Mouse (Mus musculus) cerebellum, adult 2 months (tissue): Measurements from ENCODE around the gene Itgb3. TPM values are rescaled to one million over a fixed set of nuclear protein-coding genes. Genes with fewer than 3 reads are reported as not detected.

Experiments
- DNase-seq, 2 experiments: peaks; one replicate each; pipeline ENCODE4 v3.0.0; 2021
- H3K27ac ChIP-seq: fragments of 200-500 bp; 2 replicates; pipeline ENCODE4 v1.5.1; 2012; ENCODE audit warnings: low read length, control low read depth, inconsistent platforms; ENCODE audit not compliant: insufficient read depth
- H3K27me3 ChIP-seq: fragments of 200-500 bp; 2 replicates; pipeline ENCODE4 v1.6.1; 2012; ENCODE audit warnings: inconsistent platforms, mild to moderate bottlenecking, low read length, moderate library complexity; ENCODE audit not compliant: control insufficient read depth, insufficient read depth
- H3K4me1 ChIP-seq: fragments of 200-500 bp; 2 replicates; pipeline ENCODE4 v1.6.1; 2011; ENCODE audit warnings: low read length; ENCODE audit not compliant: control insufficient read depth, insufficient read depth
- H3K4me3 ChIP-seq: fragments of 200-500 bp; replicated peaks from 2 replicates; pipeline ENCODE3; 2011; ENCODE audit warnings: mild to moderate bottlenecking, low read depth, low read length, control low read depth; ENCODE audit not compliant: insufficient read depth
- CTCF ChIP-seq: fragments of 200-500 bp; IDR thresholded peaks from 2 replicates; pipeline ENCODE4 v1.5.1; 2011; ENCODE audit warnings: low read depth, mild to moderate bottlenecking, control low read depth, low read length, moderate library complexity, borderline replicate concordance; ENCODE audit not compliant: insufficient read depth
- POLR2A ChIP-seq: fragments of 200-500 bp; IDR thresholded peaks from 2 replicates; pipeline ENCODE4 v1.6.1; 2011; ENCODE audit warnings: low read length, control low read depth, borderline replicate concordance; ENCODE audit not compliant: insufficient read depth
- WGBS: fragments of 180-500 bp; shearing (Covaris S2); methylation state at CpG from one replicate; pipeline ENCODE4 v1.1.7; 2018; 5-methylcytosine and 5-hydroxymethylcytosine counted together
- polyA plus RNA-seq: library from polyadenylated mRNA; depleted of rRNA; stranded (reverse); fragments of >200 nt; gene quantifications from 2 replicates; pipeline ENCODE4 v1.2.3, GENCODE M21; 2012

The Itgb3 gene
- polyA plus RNA-seq, 1 experiment: 2.0 TPM

GRCm38 (mm10) chr11:104604192-104604591 is 3.6 kb upstream of the Itgb3 start:
- 70% methylated on average over 6 of the region's 6 CpGs for WGBS

GRCm38 (mm10) chr11:104608249-104608920 is 585 bp downstream of the Itgb3 start:
- 14% methylated on average over 23 of the region's 23 CpGs for WGBS

More at GRCm38 (mm10) chr11:104604192-104604591, 3.6 kb upstream of the Itgb3 start:
- H3K27ac ChIP-seq: no peak overlapping the region
- H3K27me3 ChIP-seq: no peaks in the 10 kb centered on the region
- H3K4me1 ChIP-seq: peaks cover 6% of the 10 kb centered on the region; the same call in 1 of the 2 replicates
- TF ChIP-seq POLR2A (no peak), CTCF (no peak)
- DNase-seq: no peak
- H3K4me3 ChIP-seq: no peak overlapping the region

GRCm38 (mm10) chr11:104609033-104609684 is 1.4 kb downstream of the Itgb3 start:
- H3K27ac ChIP-seq: no peak overlapping the region
- H3K27me3 ChIP-seq: no peaks in the 10 kb centered on the region
- H3K4me3 ChIP-seq: no peak overlapping the region
- 96% methylated on average over 6 of the region's 6 CpGs for WGBS
- H3K4me1 ChIP-seq: peaks cover 8% of the 10 kb centered on the region
- no peak for DNase-seq
- TF ChIP-seq CTCF (no peak), POLR2A (no peak)

More at GRCm38 (mm10) chr11:104608249-104608920, 585 bp downstream of the Itgb3 start:
- peak overlapping the region; percentile 62 for H3K4me3 ChIP-seq
- DNase-seq: no peak
- TF ChIP-seq POLR2A (no peak), CTCF (no peak)
- peaks cover 8% of the 10 kb centered on the region for H3K4me1 ChIP-seq
- H3K27ac ChIP-seq: no peak overlapping the region
- no peaks in the 10 kb centered on the region for H3K27me3 ChIP-seq

GRCm38 (mm10) chr11:104609733-104610132 is 1.9 kb downstream of the Itgb3 start:
- Histone ChIP-seq H3K4me3 (peak overlapping the region; percentile 7), H3K27ac (no peak overlapping the region), H3K27me3 (no peaks in the 10 kb centered on the region), H3K4me1 (peaks cover 8% of the 10 kb centered on the region)
- DNase-seq: no peak
- WGBS: 55% methylated on average over 4 of the region's 4 CpGs
- TF ChIP-seq POLR2A: no peak
- no peak for TF ChIP-seq CTCF

- peaks cover 8% of the 10 kb centered on the region for H3K4me1 ChIP-seq
- TF ChIP-seq POLR2A (no peak), CTCF (no peak)
- H3K27ac ChIP-seq: no peak overlapping the region
- H3K27me3 ChIP-seq: no peaks in the 10 kb centered on the region
- DNase-seq: no peak
- H3K4me3 ChIP-seq: no peak overlapping the region
- WGBS: 57% methylated on average over 4 of the region's 4 CpGs
Observed at GRCm38 (mm10) chr11:104611579-104612151, 3.9 kb downstream of the Itgb3 start.

GRCm38 (mm10) chr11:104613551-104613950 is 5.8 kb downstream of the Itgb3 start:
- H3K4me1 ChIP-seq: peaks cover 4% of the 10 kb centered on the region
- no peaks in the 10 kb centered on the region for H3K27me3 ChIP-seq
- no peak for DNase-seq
- H3K27ac ChIP-seq: no peak overlapping the region
- no peak for TF ChIP-seq POLR2A
- no peak for TF ChIP-seq CTCF
- H3K4me3 ChIP-seq: no peak overlapping the region
- WGBS: 87% methylated on average over 10 of the region's 10 CpGs

GRCm38 (mm10) chr11:104614130-104614529 is 6.3 kb downstream of the Itgb3 start:
- no peak overlapping the region for H3K4me3 ChIP-seq
- no peaks in the 10 kb centered on the region for H3K27me3 ChIP-seq
- 98% methylated on average over 2 of the region's 2 CpGs for WGBS
- no peak overlapping the region for H3K27ac ChIP-seq
- DNase-seq: no peak
- peaks cover 4% of the 10 kb centered on the region for H3K4me1 ChIP-seq
- TF ChIP-seq CTCF: no peak
- TF ChIP-seq POLR2A: no peak

GRCm38 (mm10) chr11:104616182-104616581 is 8.4 kb downstream of the Itgb3 start:
- Histone ChIP-seq H3K4me3 (no peak overlapping the region), H3K4me1 (peaks cover 4% of the 10 kb centered on the region), H3K27me3 (no peaks in the 10 kb centered on the region), H3K27ac (no peak overlapping the region)
- TF ChIP-seq POLR2A: no peak
- TF ChIP-seq CTCF: no peak
- DNase-seq: no peak
- WGBS: 83% methylated on average over 5 of the region's 5 CpGs

- Histone ChIP-seq H3K4me3 (no peak overlapping the region), H3K4me1 (peaks cover 15% of the 10 kb centered on the region), H3K27ac (no peak overlapping the region), H3K27me3 (no peaks in the 10 kb centered on the region)
- no peak for DNase-seq
- WGBS: 86% methylated on average over 6 of the region's 6 CpGs
- TF ChIP-seq POLR2A (no peak), CTCF (no peak)
Observed at GRCm38 (mm10) chr11:104618638-104619076, 10.9 kb downstream of the Itgb3 start.
